Mouse (Mus musculus) right cerebral cortex, postnatal 36 days (tissue): ENCODE results near the gene Atp8b5.
A peak's percentile ranks its signal among the peaks of the same experiment; 100 is the strongest.

Experiments
- DNase-seq, 2 experiments: peaks; one replicate each; pipeline ENCODE4 v3.0.0; 2022; ENCODE audit warnings: low spot score in 2 of 2, mixed read lengths in 1 of 2

Gene Atp8b5

GRCm38 (mm10) chr4:43266623-43267322, at the start of gene Atp8b5:
TSS of gene Atp8b5 (plus strand) at chr4:43267159.
- DNase-seq = peak; percentile 82

GRCm38 (mm10) chr4:43217997-43218396, 49.0 kb upstream of the Atp8b5 start:
- no peak for DNase-seq

GRCm38 (mm10) chr4:43231821-43232220, 35.1 kb upstream of the Atp8b5 start:
- DNase-seq = no peak

GRCm38 (mm10) chr4:43232985-43233384, 34.0 kb upstream of the Atp8b5 start:
- DNase-seq = no peak

GRCm38 (mm10) chr4:43233489-43233888, 33.5 kb upstream of the Atp8b5 start:
- DNase-seq = no peak

- no peak for DNase-seq
Observed at GRCm38 (mm10) chr4:43236898-43237297, 30.1 kb upstream of the Atp8b5 start.

- DNase-seq = no peak
Observed at GRCm38 (mm10) chr4:43240716-43241115, 26.2 kb upstream of the Atp8b5 start.

GRCm38 (mm10) chr4:43244022-43244421, 22.9 kb upstream of the Atp8b5 start:
- no peak for DNase-seq

- no peak for DNase-seq
Observed at GRCm38 (mm10) chr4:43245776-43246175, 21.2 kb upstream of the Atp8b5 start.

- DNase-seq = no peak
Observed at GRCm38 (mm10) chr4:43248026-43248425, 18.9 kb upstream of the Atp8b5 start.

GRCm38 (mm10) chr4:43248909-43249308, 18.1 kb upstream of the Atp8b5 start:
- peak; percentile 31 to 63 for DNase-seq

GRCm38 (mm10) chr4:43251269-43251668, 15.7 kb upstream of the Atp8b5 start:
- no peak for DNase-seq

- no peak for DNase-seq
Observed at GRCm38 (mm10) chr4:43257040-43257439, 9.9 kb upstream of the Atp8b5 start.

- no peak for DNase-seq
Observed at GRCm38 (mm10) chr4:43258556-43258955, 8.4 kb upstream of the Atp8b5 start.

GRCm38 (mm10) chr4:43259435-43259834, 7.5 kb upstream of the Atp8b5 start:
- DNase-seq = no peak

GRCm38 (mm10) chr4:43260096-43260495, 6.9 kb upstream of the Atp8b5 start:
- no peak for DNase-seq

GRCm38 (mm10) chr4:43262821-43263220, 4.1 kb upstream of the Atp8b5 start:
- no peak for DNase-seq

- DNase-seq = no peak
Observed at GRCm38 (mm10) chr4:43266146-43266545, 813 bp upstream of the Atp8b5 start.

GRCm38 (mm10) chr4:43267323-43267658, 332 bp downstream of the Atp8b5 start:
- DNase-seq = no peak

GRCm38 (mm10) chr4:43285476-43285875, 18.5 kb downstream of the Atp8b5 start:
- no peak for DNase-seq

GRCm38 (mm10) chr4:43287305-43287704, 20.3 kb downstream of the Atp8b5 start:
- no peak for DNase-seq

- DNase-seq = no peak
Observed at GRCm38 (mm10) chr4:43294001-43294400, 27.0 kb downstream of the Atp8b5 start.

- no peak for DNase-seq
Observed at GRCm38 (mm10) chr4:43309696-43310338, 42.9 kb downstream of the Atp8b5 start.

GRCm38 (mm10) chr4:43321536-43321935, 54.6 kb downstream of the Atp8b5 start:
- DNase-seq = no peak
